Mouse (Mus musculus): ENCODE results near the gene Olfr1160. TPM values are rescaled to one million over a fixed set of nuclear protein-coding genes. Genes with fewer than 3 reads are reported as not detected.
"Not testable (repeated sequence)": the region's sequence is repeated elsewhere in the genome, so short reads cannot be mapped to it uniquely, and the experiment has no call there.

Olfr1160 gene
- polyA plus RNA-seq (2021): not detected

DNA sequence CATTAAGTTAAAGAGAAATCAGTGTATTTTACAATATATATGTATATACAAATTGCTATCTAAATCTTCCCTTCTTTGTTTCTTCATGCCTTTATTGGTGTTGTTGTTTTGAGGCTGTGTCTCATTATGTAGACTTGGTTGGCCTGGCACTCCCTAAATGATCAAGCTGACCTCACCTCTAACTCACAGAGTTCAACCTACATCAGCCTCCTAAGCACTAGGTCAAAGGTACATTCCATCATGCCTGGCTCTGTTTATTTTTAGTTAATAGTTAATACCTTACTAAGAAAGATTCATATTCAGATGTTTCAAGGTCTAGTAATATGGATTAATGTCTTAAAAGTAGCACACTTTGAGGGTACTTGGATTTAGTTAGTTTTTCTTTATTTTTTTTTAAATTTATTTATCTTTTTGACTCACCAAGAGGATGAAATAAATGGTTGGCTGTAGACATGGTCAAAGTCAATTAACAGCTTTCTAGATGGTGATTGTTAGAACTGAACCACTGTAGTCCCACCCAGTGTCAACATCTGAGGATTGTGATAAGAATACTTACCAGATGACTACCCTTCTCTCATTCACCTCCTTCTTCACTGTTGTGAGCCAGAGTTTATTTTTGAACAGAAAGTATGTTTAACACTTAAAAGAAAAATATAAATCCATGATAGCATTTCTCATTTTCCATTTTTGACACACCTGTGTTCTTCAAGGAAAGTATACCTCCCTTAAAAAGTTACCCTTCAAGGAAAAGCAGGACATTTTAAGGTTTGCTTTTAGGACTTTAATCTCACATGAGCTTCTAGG, at the start of gene Olfr1160:
Gene Olfr1160 (minus strand): TSS at position 754 of the 804 bp plus-strand sequence.
- no peaks in the 10 kb centered on the region for H3K27me3 ChIP-seq
- in situ Hi-C loops (cut with MboI; ENCODE audit: low pct_unique_long_range_greater_than_20kb): no loop called here
- POLR2A ChIA-PET: no interaction called here
- ATAC-seq (no peak), DNase-seq (ENCODE audit: low read depth, low spot score) (no peak)
- TF ChIP-seq CTCF (IDR thresholded peaks at IDR 0.05): no peak
- CTCF ChIA-PET: no interaction called here

DNA sequence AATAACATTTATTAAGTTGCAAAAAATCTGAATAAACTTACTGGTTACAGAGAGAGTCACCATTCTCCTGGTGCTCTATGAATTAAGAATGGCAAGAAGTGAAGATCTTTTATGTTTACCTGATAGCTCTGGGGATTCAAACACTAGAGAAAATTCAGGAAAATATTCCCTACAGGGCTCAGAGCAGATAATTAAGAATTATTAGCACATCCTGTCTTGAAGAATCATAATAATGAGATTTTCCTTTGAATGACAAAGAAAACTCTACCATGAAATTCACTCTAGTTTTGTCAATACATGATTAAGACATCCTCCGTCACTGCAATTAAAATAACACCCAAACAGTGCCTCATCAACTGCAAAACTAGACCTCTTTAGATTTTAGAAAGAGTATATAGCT, 43.0 kb upstream of the Olfr1160 start, which contains the start of gene Olfr1162:
Gene Olfr1162 (minus strand): TSS at position 101 of the 400 bp plus-strand sequence.
- ChIA-PET POLR2A (no interaction called here), CTCF (no interaction called here)
- no peak for ATAC-seq
- H3K27me3 ChIP-seq: no peaks in the 10 kb centered on the region
- no peak for DNase-seq (ENCODE audit: low read depth, low spot score)
- in situ Hi-C loops (cut with MboI; ENCODE audit: low pct_unique_long_range_greater_than_20kb): no loop called here
- TF ChIP-seq CTCF (IDR thresholded peaks at IDR 0.05): no peak

DNA sequence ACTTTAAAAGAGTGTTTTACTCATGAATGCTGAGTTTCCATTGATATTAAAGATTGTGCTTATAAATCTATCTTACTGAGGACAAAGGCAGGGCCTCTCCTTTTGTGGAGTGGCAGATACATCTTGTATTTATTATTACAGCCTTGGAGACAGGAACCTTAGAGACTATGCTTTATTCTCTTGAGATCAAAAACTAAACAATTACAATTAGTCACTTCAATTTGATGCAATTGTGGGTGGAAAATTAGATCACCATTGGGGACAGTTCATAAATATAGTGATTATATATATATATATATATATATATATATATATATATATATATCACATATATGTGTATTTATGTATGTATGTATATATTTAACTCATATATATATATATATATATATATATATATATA, 29.5 kb upstream of the Olfr1160 start, which contains the start of gene Olfr73:
Gene Olfr73 (minus strand): TSS at position 101 of the 400 bp plus-strand sequence.
- in situ Hi-C loops (cut with MboI; ENCODE audit: low pct_unique_long_range_greater_than_20kb): no loop called here
- no peaks in the 10 kb centered on the region for H3K27me3 ChIP-seq
- ATAC-seq (no peak), DNase-seq (ENCODE audit: low read depth, low spot score) (no peak)
- no peak for TF ChIP-seq CTCF (IDR thresholded peaks at IDR 0.05)
- CTCF ChIA-PET: no interaction called here
- POLR2A ChIA-PET: no interaction called here

DNA sequence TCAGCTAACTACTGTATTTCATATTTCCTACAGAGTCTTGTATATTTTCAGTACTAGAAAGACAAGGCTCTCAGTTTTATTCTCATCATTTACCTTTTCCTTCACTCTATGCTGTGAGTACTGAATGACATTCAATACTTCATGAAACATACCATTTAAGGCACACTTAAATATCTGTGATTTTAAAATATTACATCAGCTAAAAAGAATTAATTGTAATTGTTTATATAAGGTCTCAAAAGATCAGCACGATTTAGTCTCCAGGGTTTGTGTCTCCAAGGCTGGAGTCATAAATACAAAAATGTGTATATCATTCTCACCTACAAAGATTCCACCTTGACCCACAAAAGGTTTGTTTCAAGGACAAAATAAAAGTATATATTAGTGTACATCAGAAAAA, 14.4 kb upstream of the Olfr1160 start, which contains the start of gene Olfr1161:
Gene Olfr1161 (plus strand): TSS at position 301 of the 400 bp plus-strand sequence.
- CTCF ChIA-PET; ATAC-seq; POLR2A ChIA-PET; DNase-seq (ENCODE audit: low read depth, low spot score); in situ Hi-C loops (cut with MboI; ENCODE audit: low pct_unique_long_range_greater_than_20kb); H3K27me3 ChIP-seq: not testable (repeated sequence)

DNA sequence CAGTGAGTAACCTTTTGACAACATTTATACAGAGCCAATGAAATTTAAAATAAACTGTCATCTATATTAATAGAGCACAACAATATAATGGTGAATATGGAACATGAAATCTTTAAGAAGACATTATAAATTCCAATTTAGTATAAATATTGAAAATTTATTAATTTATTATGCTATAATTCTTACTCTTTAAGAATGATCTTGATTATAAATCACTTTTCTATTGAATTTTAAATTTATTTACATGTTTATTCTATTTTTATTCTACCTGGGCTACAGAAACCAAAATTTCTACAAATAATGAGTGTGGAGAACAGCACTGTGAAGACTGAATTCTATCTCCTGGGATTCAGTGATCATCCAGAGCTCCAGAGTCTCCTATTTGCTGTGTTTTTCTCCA, 18.3 kb downstream of the Olfr1160 start, which contains the start of gene Olfr1158:
Gene Olfr1158 (plus strand): TSS at position 301 of the 400 bp plus-strand sequence.
- in situ Hi-C loops (cut with MboI; ENCODE audit: low pct_unique_long_range_greater_than_20kb): no loop called here
- TF ChIP-seq CTCF (IDR thresholded peaks at IDR 0.05): no peak
- DNase-seq (ENCODE audit: low read depth, low spot score) (no peak), ATAC-seq (no peak)
- CTCF ChIA-PET: no interaction called here
- POLR2A ChIA-PET: no interaction called here
- no peaks in the 10 kb centered on the region for H3K27me3 ChIP-seq

DNA sequence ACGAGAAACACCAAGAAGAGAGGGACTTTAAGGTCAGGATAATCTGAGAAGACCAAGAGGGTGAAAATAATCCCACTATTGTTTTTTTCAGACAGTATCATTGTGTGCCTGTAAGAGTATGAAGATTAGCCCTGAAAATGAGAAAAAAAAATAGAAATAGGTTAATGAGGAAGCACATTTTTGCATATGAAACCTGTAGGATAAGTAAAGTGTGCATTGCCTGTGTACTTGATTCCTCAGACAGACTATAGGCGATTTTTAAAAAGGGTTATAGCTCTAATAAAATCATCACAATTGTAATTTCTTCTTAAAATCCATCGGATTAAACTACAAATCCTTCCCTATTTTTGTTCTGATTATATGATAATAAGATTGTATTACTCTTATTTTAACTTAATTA, 33.5 kb downstream of the Olfr1160 start, which contains the start of gene Olfr74:
Gene Olfr74 (minus strand): TSS at position 101 of the 400 bp plus-strand sequence.
- in situ Hi-C loops (cut with MboI; ENCODE audit: low pct_unique_long_range_greater_than_20kb): no loop called here
- no peak for DNase-seq (ENCODE audit: low read depth, low spot score)
- no peak for ATAC-seq
- no peak for TF ChIP-seq CTCF (IDR thresholded peaks at IDR 0.05)
- POLR2A ChIA-PET: interaction anchor here (0.6 kb wide), 1 partner anchor 10 kb away, joined by 3 read pairs; no protein-coding TSS in a partner anchor
- CTCF ChIA-PET: no interaction called here
- H3K27me3 ChIP-seq: no peaks in the 10 kb centered on the region

DNA sequence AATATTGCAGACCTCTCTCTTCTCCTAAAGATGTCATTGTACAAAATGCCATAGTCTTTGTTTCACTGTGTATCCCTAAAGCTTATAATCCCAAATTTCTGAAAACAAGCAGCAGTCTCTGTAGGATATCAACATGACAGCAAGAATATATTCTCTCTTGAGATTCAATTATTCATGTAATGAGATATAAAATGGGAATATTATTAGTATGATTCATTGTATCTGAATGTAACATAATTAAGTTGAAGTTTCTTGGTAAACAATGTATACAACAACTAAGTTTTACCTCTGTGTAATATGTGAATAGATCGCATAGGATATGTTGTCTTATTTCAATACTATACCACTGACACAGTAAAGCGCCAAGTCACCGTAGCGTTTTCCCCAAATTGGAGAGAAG, 39.9 kb downstream of the Olfr1160 start, which contains the start of gene Olfr1157:
Gene Olfr1157 (minus strand): TSS at position 101 of the 400 bp plus-strand sequence.
- in situ Hi-C loops (cut with MboI; ENCODE audit: low pct_unique_long_range_greater_than_20kb): no loop called here
- ChIA-PET POLR2A (no interaction called here), CTCF (no interaction called here)
- H3K27me3 ChIP-seq: no peaks in the 10 kb centered on the region
- DNase-seq (ENCODE audit: low read depth, low spot score) (no peak), ATAC-seq (no peak)
- no peak for TF ChIP-seq CTCF (IDR thresholded peaks at IDR 0.05)

DNA sequence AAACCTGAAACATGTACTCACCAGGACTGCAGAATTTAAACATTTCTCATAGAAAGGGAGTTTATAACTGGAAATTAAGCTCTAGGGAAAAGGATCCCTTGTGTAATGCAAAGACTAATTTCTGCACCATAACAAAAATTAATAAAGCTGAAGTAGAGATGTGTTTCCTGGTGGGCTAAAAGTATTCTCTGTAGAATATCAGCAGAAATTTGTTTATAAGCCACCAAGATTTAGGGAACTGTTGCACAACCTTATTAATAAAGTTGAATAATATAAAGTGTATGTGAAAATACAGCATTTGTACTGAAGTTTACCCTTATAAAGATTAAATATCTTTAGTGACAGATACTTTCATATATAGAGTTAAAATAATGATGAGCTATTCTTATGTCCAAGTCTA, 55.1 kb downstream of the Olfr1160 start, which contains the start of gene Olfr1156:
Gene Olfr1156 (minus strand): TSS at position 101 of the 400 bp plus-strand sequence.
- in situ Hi-C loops (cut with MboI; ENCODE audit: low pct_unique_long_range_greater_than_20kb): no loop called here

More for the DNA sequence above, 55.1 kb downstream of the Olfr1160 start, which contains the start of gene Olfr1156:
- H3K27me3 ChIP-seq: no peaks in the 10 kb centered on the region
- DNase-seq (ENCODE audit: low read depth, low spot score): no peak
- CTCF ChIA-PET: no interaction called here
- no peak for TF ChIP-seq CTCF (IDR thresholded peaks at IDR 0.05)
- no peak for ATAC-seq
- POLR2A ChIA-PET: no interaction called here

Other genes with a start within 250 kb of the Olfr1160 start
- not detected for gene Olfr152, start 228.8 kb downstream of the Olfr1160 start, polyA plus RNA-seq (2021)
- not detected for gene Olfr1143, start 207.7 kb downstream of the Olfr1160 start, polyA plus RNA-seq (2021)
- gene Olfr1145, start 198.4 kb downstream of the Olfr1160 start, polyA plus RNA-seq (2021): not detected
- not detected for gene Olfr1148, start 177.7 kb downstream of the Olfr1160 start, polyA plus RNA-seq (2021)
- not detected for gene Olfr1150-ps1, start 164.3 kb downstream of the Olfr1160 start, polyA plus RNA-seq (2021)
- gene Olfr1151, start 152.4 kb downstream of the Olfr1160 start, polyA plus RNA-seq (2021): not detected
- gene Olfr1152, start 141.8 kb downstream of the Olfr1160 start, polyA plus RNA-seq (2021): 0.01 TPM
- gene Olfr1153, start 113.3 kb downstream of the Olfr1160 start, polyA plus RNA-seq (2021): not detected
- gene Olfr1154, start 103.1 kb downstream of the Olfr1160 start, polyA plus RNA-seq (2021): not detected
- not detected for gene Olfr1155, start 63.1 kb downstream of the Olfr1160 start, polyA plus RNA-seq (2021)
- 0.01 TPM for gene Olfr1156, start 55.2 kb downstream of the Olfr1160 start, polyA plus RNA-seq (2021)
- not detected for gene Olfr1157, start 40.0 kb downstream of the Olfr1160 start, polyA plus RNA-seq (2021)
- not detected for gene Olfr74, start 33.6 kb downstream of the Olfr1160 start, polyA plus RNA-seq (2021)
- gene Olfr1158, start 18.2 kb downstream of the Olfr1160 start, polyA plus RNA-seq (2021): not detected
- not detected for gene Olfr1161, start 14.5 kb upstream of the Olfr1160 start, polyA plus RNA-seq (2021)
- gene Olfr73, start 29.4 kb upstream of the Olfr1160 start, polyA plus RNA-seq (2021): not detected
- gene Olfr1162, start 42.9 kb upstream of the Olfr1160 start, polyA plus RNA-seq (2021): not detected
- gene Olfr1163, start 63.6 kb upstream of the Olfr1160 start, polyA plus RNA-seq (2021): not detected
- not detected for gene Olfr1164, start 85.7 kb upstream of the Olfr1160 start, polyA plus RNA-seq (2021)
- gene Olfr1166, start 120.0 kb upstream of the Olfr1160 start, polyA plus RNA-seq (2021): not detected
- not detected for gene Olfr1167, start 146.9 kb upstream of the Olfr1160 start, polyA plus RNA-seq (2021)
- not detected for gene Olfr1168, start 173.6 kb upstream of the Olfr1160 start, polyA plus RNA-seq (2021)
- not detected for gene Olfr1170, start 220.1 kb upstream of the Olfr1160 start, polyA plus RNA-seq (2021)

Measured in Patski (cell line).